Mouse (Mus musculus) CH12.LX (cell line): Measurements from ENCODE around the gene Myocd. TPM values are rescaled to one million over a fixed set of nuclear protein-coding genes. Genes with fewer than 3 reads are reported as not detected.

Experiments
- DNase-seq: peaks from one replicate; pipeline ENCODE4 v3.0.0-alpha.2; 2013; ENCODE audit errors: extremely low read depth
- H3K27ac ChIP-seq: 2 replicates; pipeline ENCODE4 v1.5.1; 2012; ENCODE audit warnings: low read depth, mild to moderate bottlenecking, control low read depth, moderate library complexity; ENCODE audit not compliant: insufficient read depth
- H3K27me3 ChIP-seq: replicated peaks from 2 replicates; pipeline ENCODE3; 2012; ENCODE audit warnings: inconsistent platforms
- H3K36me3 ChIP-seq, 2 experiments: replicated peaks in 1 of 2; 2 replicates each; pipeline versions ENCODE3 to v1.6.1; 2012; ENCODE audit warnings: inconsistent platforms in 1 of 2, low read length in 1 of 2, mild to moderate bottlenecking in 1 of 2, mixed read lengths in 1 of 2, moderate library complexity in 1 of 2; ENCODE audit not compliant: control insufficient read depth in 1 of 2, insufficient read depth in 1 of 2
- H3K4me1 ChIP-seq, 2 experiments: 2 replicates each; pipeline ENCODE4 v1.6.1; 2012; ENCODE audit warnings: inconsistent platforms in 1 of 2, moderate library complexity in 1 of 2; ENCODE audit not compliant: insufficient read depth in 2 of 2, control insufficient read depth in 1 of 2
- H3K4me2 ChIP-seq: 2 replicates; pipeline ENCODE4 v1.6.1; 2012; ENCODE audit warnings: low read depth, mild to moderate bottlenecking, control low read depth; ENCODE audit not compliant: poor library complexity, insufficient read depth, severe bottlenecking
- H3K4me3 ChIP-seq, 3 experiments: fragments of 150-350 bp in 1 of 3; sonication (generic) in 1 of 3; replicated peaks in 1 of 3; 2 replicates each; pipeline versions ENCODE3 to v1.5.1; 2011 to 2012; ENCODE audit warnings: low read depth in 2 of 3, low read length in 2 of 3, mild to moderate bottlenecking in 2 of 3, moderate library complexity in 2 of 3, control low read depth in 1 of 3, improper control_type of control experiment in 1 of 3, inconsistent platforms in 1 of 3, mixed read lengths in 1 of 3; ENCODE audit not compliant: poor library complexity in 1 of 3
- H3K79me2 ChIP-seq: replicated peaks from 2 replicates; pipeline ENCODE4 v1.6.1; 2012; ENCODE audit warnings: mild to moderate bottlenecking, moderate library complexity; ENCODE audit not compliant: control insufficient read depth, poor library complexity, insufficient read depth, severe bottlenecking; ENCODE audit errors: extremely low read depth
- H3K9ac ChIP-seq: 2 replicates; pipeline ENCODE4 v1.6.1; 2012; ENCODE audit warnings: low read depth, mild to moderate bottlenecking, control low read depth, moderate library complexity; ENCODE audit not compliant: insufficient read depth
- H3K9me3 ChIP-seq: replicated peaks from 2 replicates; pipeline ENCODE3; 2012; ENCODE audit warnings: low read length, inconsistent platforms, mixed read lengths
- BHLHE40 ChIP-seq: IDR thresholded peaks from 2 replicates; pipeline ENCODE4 v1.6.1; 2011; ENCODE audit warnings: mild to moderate bottlenecking, low read depth, low read length, improper control_type of control experiment
- CHD1 ChIP-seq: IDR thresholded peaks from 2 replicates; pipeline ENCODE4 v1.6.1; 2012; ENCODE audit warnings: low read depth, low read length, improper control_type of control experiment, inconsistent platforms
- CTCF ChIP-seq, 2 experiments: IDR thresholded peaks in 1 of 2; conservative IDR thresholded peaks in 1 of 2; 2 replicates each; pipeline ENCODE4 v1.5.1; 2011 to 2012; ENCODE audit warnings: low read depth in 2 of 2, low read length in 2 of 2, improper control_type of control experiment in 1 of 2, inconsistent platforms in 1 of 2, mild to moderate bottlenecking in 1 of 2, moderate library complexity in 1 of 2
- E2F4 ChIP-seq: IDR thresholded peaks from 2 replicates; pipeline ENCODE4 v1.6.1; 2011; ENCODE audit warnings: low read depth, low read length, improper control_type of control experiment; ENCODE audit not compliant: insufficient replicate concordance
- EP300 ChIP-seq: IDR thresholded peaks from 2 replicates; pipeline ENCODE4 v1.6.1; 2011; ENCODE audit warnings: low read length, improper control_type of control experiment
- ETS1 ChIP-seq: conservative IDR thresholded peaks from 2 replicates; pipeline ENCODE4 v1.6.1; 2012; ENCODE audit warnings: low read depth, mild to moderate bottlenecking, inconsistent platforms, low read length, improper control_type of control experiment, moderate library complexity
- IRF4 ChIP-seq: IDR thresholded peaks from 2 replicates; pipeline ENCODE4 v1.6.1; 2014; ENCODE audit warnings: low read depth, mild to moderate bottlenecking, inconsistent platforms, low read length, improper control_type of control experiment
- JUN ChIP-seq: IDR thresholded peaks from 2 replicates; pipeline ENCODE4 v1.6.1; 2011; ENCODE audit warnings: low read depth, mild to moderate bottlenecking, low read length, improper control_type of control experiment, moderate library complexity; ENCODE audit not compliant: insufficient read depth
- JUND ChIP-seq: conservative IDR thresholded peaks from 2 replicates; pipeline ENCODE4 v1.6.1; 2011; ENCODE audit warnings: low read depth, low read length, improper control_type of control experiment
- MAX ChIP-seq: IDR thresholded peaks from 2 replicates; pipeline ENCODE4 v1.6.1; 2011; ENCODE audit warnings: low read length, improper control_type of control experiment
- MXI1 ChIP-seq: IDR thresholded peaks from 2 replicates; pipeline ENCODE4 v1.6.1; 2011; ENCODE audit warnings: mild to moderate bottlenecking, low read depth, low read length, improper control_type of control experiment
- NELFE ChIP-seq: IDR thresholded peaks from 2 replicates; pipeline ENCODE4 v1.6.1; 2011; ENCODE audit warnings: low read depth, low read length, improper control_type of control experiment
- POLR2A ChIP-seq: IDR thresholded peaks from 2 replicates; pipeline ENCODE4 v1.6.1; 2011; ENCODE audit warnings: low read depth, mild to moderate bottlenecking, improper control_type of control experiment, low read length
- POLR2AphosphoS2 ChIP-seq: IDR thresholded peaks from 2 replicates; pipeline ENCODE4 v1.6.1; 2011; ENCODE audit warnings: low read depth, low read length, improper control_type of control experiment
- RAD21 ChIP-seq: IDR thresholded peaks from 2 replicates; pipeline ENCODE4 v1.6.1; 2011; ENCODE audit warnings: low read depth, mild to moderate bottlenecking, low read length, improper control_type of control experiment, moderate library complexity
- SIN3A ChIP-seq: IDR thresholded peaks from 2 replicates; pipeline ENCODE4 v1.6.1; 2012; ENCODE audit warnings: low read length, improper control_type of control experiment, inconsistent platforms
- TCF12 ChIP-seq: IDR thresholded peaks from 2 replicates; pipeline ENCODE4 v1.6.1; 2014; ENCODE audit warnings: low read depth, mild to moderate bottlenecking, inconsistent platforms, low read length, improper control_type of control experiment
- UBTF ChIP-seq: IDR thresholded peaks from 2 replicates; pipeline ENCODE4 v1.6.1; 2012; ENCODE audit warnings: low read depth, mild to moderate bottlenecking, inconsistent platforms, low read length, improper control_type of control experiment, moderate library complexity
- USF1 ChIP-seq: IDR thresholded peaks from 2 replicates; pipeline ENCODE4 v1.6.1; 2014; ENCODE audit warnings: low read depth, mild to moderate bottlenecking, inconsistent platforms, low read length, improper control_type of control experiment
- ZNF384 ChIP-seq: IDR thresholded peaks from 2 replicates; pipeline ENCODE4 v1.6.1; 2012; ENCODE audit warnings: low read depth, low read length, improper control_type of control experiment, inconsistent platforms
- dilution Hi-C: fragments of 300-500 bp; cut with MboI; formaldehyde crosslinking; loops from 2 replicates; pipeline ENCODE4 v1.14.3; 2020; ENCODE audit warnings: low sequenced_read_pairs; ENCODE audit not compliant: extremely low pct_unique_long_range_greater_than_20kb, extremely low pct_ligation_motif_present
- in situ Hi-C: fragments of 300-500 bp; cut with MboI; formaldehyde crosslinking; loops from 3 replicates; pipeline ENCODE4 v1.14.3; 2019; ENCODE audit warnings: low sequenced_read_pairs, low pct_ligation_motif_present, low pct_unique_long_range_greater_than_20kb, mixed read lengths
- polyA plus RNA-seq: library from polyadenylated mRNA; unstranded; fragments of >175 nt; gene quantifications from 2 replicates; pipeline ENCODE4 v1.2.1, GENCODE M21; 2012; ENCODE audit warnings: low read depth; ENCODE audit not compliant: insufficient read length
- total RNA-seq, 2 experiments: library from RNA; depleted of rRNA; stranded (reverse); fragments of 300-350 nt in 1 of 2; fragments of >200 nt in 1 of 2; gene quantifications; 2 replicates each; pipeline ENCODE4 v1.2.3; 2012 to 2014

Gene Myocd
- total and polyA plus RNA-seq, 3 experiments: not detected

GRCm38 (mm10) chr11:65214954-65215629 is 54.7 kb downstream of the Myocd start:
- in situ Hi-C loops (no loop called here), dilution Hi-C loops (no loop called here)
- H3K9me3 ChIP-seq: no peaks in the 10 kb centered on the region
- peak; percentile 42 for DNase-seq
- no peaks in the 10 kb centered on the region for H3K36me3 ChIP-seq
- TF ChIP-seq ETS1 (no peak), MXI1 (no peak), POLR2A (no peak), CHD1 (no peak), BHLHE40 (no peak), RAD21 (no peak), MAX (no peak), E2F4 (no peak), TCF12 (no peak), UBTF (no peak), ZNF384 (no peak), CTCF (conservative IDR thresholded peaks at IDR 0.05 in 1 of 2, IDR thresholded peaks at IDR 0.05 in 1 of 2; ENCODE audit: low read depth in 2 of 2, low read length in 2 of 2) (no peak), NELFE (no peak), EP300 (no peak), USF1 (no peak)
- no peaks in the 10 kb centered on the region for H3K27me3 ChIP-seq
- H3K4me2 ChIP-seq: peak overlapping the region; percentile 71
- H3K9ac ChIP-seq: no peak overlapping the region
- no peak overlapping the region for H3K4me3 ChIP-seq
- no peak overlapping the region for H3K27ac ChIP-seq
- H3K79me2 ChIP-seq: no peaks in the 10 kb centered on the region
- H3K4me1 ChIP-seq: peaks cover 0 to 45% of the 10 kb centered on the region in 2 experiments; a peak in 2 of 4 replicates

- Histone ChIP-seq H3K36me3 (no peaks in the 10 kb centered on the region), H3K4me1 (peaks cover 0 to 45% of the 10 kb centered on the region in 2 experiments; a peak in 2 of 4 replicates), H3K79me2 (no peaks in the 10 kb centered on the region), H3K27me3 (no peaks in the 10 kb centered on the region)
- dilution Hi-C loops: no loop called here
- TF ChIP-seq ETS1 (peak; percentile 56), EP300 (peak; percentile 86), JUND (peak; percentile 73; the same call in 1 of the 2 replicates), BHLHE40 (peak; percentile 37; the same call in 1 of the 2 replicates), SIN3A (peak; percentile 27; the same call in 1 of the 2 replicates), JUN (peak; percentile 82), UBTF (no peak), IRF4 (peak; percentile 47; the same call in 1 of the 2 replicates), POLR2AphosphoS2 (no peak), TCF12 (peak; percentile 71; the same call in 1 of the 2 replicates)
- TF ChIP-seq, all 38 proteins: peak for 8
- in situ Hi-C loops: no loop called here
- Histone ChIP-seq H3K4me3 (no peak overlapping the region), H3K9me3 (no peaks in the 10 kb centered on the region), H3K9ac (no peak overlapping the region), H3K4me2 (no peak overlapping the region), H3K27ac (no peak overlapping the region)
- DNase-seq: peak; percentile 75
Observed at GRCm38 (mm10) chr11:65213806-65214205, 56.0 kb downstream of the Myocd start.
